Mouse (Mus musculus) liver, embryonic 12.5 days (tissue): ENCODE results near the gene Oaz3. TPM values are rescaled to one million over a fixed set of nuclear protein-coding genes. Genes with fewer than 3 reads are reported as not detected.

Experiments
- ATAC-seq: fragments of 200-750 bp; cut with Nextera tagmentation; 2 replicates; pipeline ENCODE4 v1.8.0; 2017; ENCODE audit warnings: moderate number of reproducible peaks, mild to moderate bottlenecking, moderate library complexity
- H3K27ac ChIP-seq: fragments of 300-500 bp; sonication (generic); 2 replicates; pipeline ENCODE4 v1.5.1; 2016; ENCODE audit warnings: mild to moderate bottlenecking
- H3K27me3 ChIP-seq: fragments of 300-500 bp; sonication (generic); replicated peaks from 2 replicates; pipeline ENCODE4 v1.6.1; 2016; ENCODE audit warnings: mild to moderate bottlenecking, moderate library complexity
- H3K36me3 ChIP-seq: fragments of 300-500 bp; sonication (generic); 2 replicates; pipeline ENCODE4 v1.6.1; 2016; ENCODE audit warnings: mild to moderate bottlenecking, moderate library complexity
- H3K4me1 ChIP-seq: fragments of 300-500 bp; sonication (generic); 2 replicates; pipeline ENCODE4 v1.6.1; 2016
- H3K4me2 ChIP-seq: fragments of 300-500 bp; sonication (generic); 2 replicates; pipeline ENCODE4 v1.6.1; 2016; ENCODE audit warnings: mild to moderate bottlenecking, moderate library complexity
- H3K4me3 ChIP-seq: fragments of 300-500 bp; sonication (generic); 2 replicates; pipeline ENCODE4 v1.5.1; 2016; ENCODE audit warnings: mild to moderate bottlenecking, moderate library complexity
- H3K9ac ChIP-seq: fragments of 300-500 bp; sonication (generic); 2 replicates; pipeline ENCODE4 v1.6.1; 2016; ENCODE audit warnings: mild to moderate bottlenecking, moderate library complexity
- H3K9me3 ChIP-seq: fragments of 300-500 bp; sonication (generic); replicated peaks from 2 replicates; pipeline ENCODE4 v1.6.1; 2016; ENCODE audit warnings: mild to moderate bottlenecking, moderate library complexity
- WGBS: fragments of 180-500 bp; shearing (Covaris S2); methylation state at CpG from one replicate; pipeline ENCODE4 v1.1.7; 2016; ENCODE audit not compliant: insufficient replicate concordance; 5-methylcytosine and 5-hydroxymethylcytosine counted together
- polyA plus RNA-seq: library from polyadenylated mRNA; unstranded; fragments of >200 nt; fragmentation: Nextera tagmentation; extraction: Ambion mirVana; gene quantifications from 2 replicates; pipeline ENCODE4 v1.2.1, GENCODE M21; 2016

The Oaz3 gene
- polyA plus RNA-seq, 1 experiment from 2014 or later, result 0.13 TPM

DNA sequence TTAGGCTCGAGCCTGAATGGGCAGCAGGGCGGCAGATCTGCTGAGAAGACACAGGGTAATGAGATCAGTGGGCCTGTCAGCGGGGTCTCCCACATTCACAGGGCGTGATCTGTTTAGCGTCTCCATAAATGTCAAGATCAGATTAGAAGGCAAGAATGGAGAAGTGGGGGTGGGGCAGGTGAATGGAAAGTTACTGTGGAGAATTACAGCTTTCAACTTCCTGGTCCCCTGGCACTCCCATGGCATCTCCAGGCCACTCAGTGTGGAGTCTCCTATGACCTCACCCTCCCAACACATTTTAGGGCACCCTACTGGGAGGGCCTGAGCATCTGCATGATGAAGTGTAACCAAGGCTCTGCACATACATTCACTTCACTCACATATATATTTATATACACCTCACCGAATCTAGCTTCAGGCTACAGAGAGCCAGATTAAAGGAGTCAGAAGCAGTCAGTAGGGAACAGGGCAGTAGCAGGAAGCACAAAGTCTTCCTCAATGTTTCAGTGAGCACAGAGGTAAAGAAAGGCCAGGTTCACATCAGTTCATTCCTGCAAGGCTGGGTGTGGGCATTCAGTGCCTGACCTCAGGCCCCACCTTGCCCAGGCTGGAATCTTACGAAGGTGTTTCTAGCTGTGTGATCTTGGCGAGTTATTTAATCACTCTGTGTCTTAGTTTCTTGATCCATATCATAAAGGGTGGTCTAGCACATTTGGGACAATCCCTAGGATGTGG is 32.8 kb upstream of the Oaz3 start:
- H3K9ac ChIP-seq, result no peak overlapping the region
- H3K4me2 ChIP-seq, result no peak overlapping the region
- no peaks in the 10 kb centered on the region for H3K9me3 ChIP-seq
- H3K36me3 ChIP-seq, result no peaks in the 10 kb centered on the region
- 47% methylated on average over 8 of the region's 8 CpGs for WGBS
- H3K4me3 ChIP-seq, result no peak overlapping the region
- H3K4me1 ChIP-seq, result peaks cover 26% of the 10 kb centered on the region
- peaks cover 61% of the 10 kb centered on the region for H3K27me3 ChIP-seq
- H3K27ac ChIP-seq, result no peak overlapping the region
- no peak for ATAC-seq

DNA sequence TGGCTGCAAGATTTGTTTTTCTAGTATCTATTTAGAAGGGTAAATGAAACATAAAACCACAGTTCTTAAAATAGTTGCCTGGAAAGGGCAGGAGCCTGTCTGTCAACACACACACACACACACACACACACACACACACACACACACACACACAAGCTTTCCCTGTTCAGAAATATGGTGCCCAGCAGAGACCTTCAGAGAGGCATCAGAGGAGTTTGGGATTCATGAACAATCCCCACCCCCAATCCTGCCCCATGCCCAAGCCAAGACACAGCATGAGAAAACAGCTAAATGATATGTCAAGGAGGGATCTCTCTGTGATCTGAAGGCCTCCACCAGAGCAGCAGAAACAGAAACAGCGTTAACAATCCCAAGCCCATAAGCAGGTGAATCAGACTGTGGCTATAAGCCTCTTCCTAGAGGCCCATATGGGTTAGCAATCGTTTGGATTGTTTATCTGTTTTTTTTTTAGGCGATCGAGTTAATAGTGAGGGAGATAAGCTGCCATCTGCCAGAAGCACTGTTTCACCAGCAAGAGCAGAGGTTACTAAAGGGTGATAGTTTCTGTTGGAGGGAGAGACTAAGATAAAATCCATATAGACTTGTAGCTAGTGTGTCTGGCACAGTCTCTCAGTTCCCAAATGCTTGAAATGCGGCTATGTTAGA is 30.0 kb upstream of the Oaz3 start:
- Histone ChIP-seq H3K27me3 (peaks cover 37% of the 10 kb centered on the region), H3K9me3 (no peaks in the 10 kb centered on the region), H3K4me3 (no peak overlapping the region), H3K9ac (no peak overlapping the region), H3K4me1 (peaks cover 23% of the 10 kb centered on the region), H3K4me2 (no peak overlapping the region), H3K27ac (no peak overlapping the region), H3K36me3 (no peaks in the 10 kb centered on the region)
- no peak for ATAC-seq
- WGBS, result 44% methylated on average over 5 of the region's 5 CpGs

DNA sequence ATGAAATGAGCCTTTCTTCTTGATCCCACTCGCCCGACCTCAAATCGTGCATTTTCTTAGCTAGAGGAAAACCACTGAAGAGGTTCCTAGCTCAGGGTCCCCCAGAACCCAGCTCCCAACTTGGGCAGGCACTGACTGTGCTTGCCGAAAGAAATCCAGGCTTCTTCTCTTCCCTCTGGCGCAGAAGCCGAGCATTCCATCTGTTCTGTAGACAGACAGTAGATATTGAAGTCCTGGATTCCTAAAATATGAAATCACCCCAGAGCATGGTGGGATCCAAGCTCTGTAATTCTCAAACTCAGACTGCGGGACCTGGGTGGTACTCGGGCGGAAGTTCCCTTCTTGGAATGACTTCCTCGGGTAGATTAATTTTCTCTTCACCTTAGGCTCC is 29.4 kb upstream of the Oaz3 start:
- no peak overlapping the region for H3K4me2 ChIP-seq
- peaks cover 37% of the 10 kb centered on the region for H3K27me3 ChIP-seq
- H3K4me3 ChIP-seq, result no peak overlapping the region
- ATAC-seq, result no peak
- no peak overlapping the region for H3K27ac ChIP-seq
- WGBS, result 51% methylated on average over 10 of the region's 10 CpGs
- H3K9ac ChIP-seq, result no peak overlapping the region
- no peaks in the 10 kb centered on the region for H3K9me3 ChIP-seq
- H3K4me1 ChIP-seq, result peaks cover 17% of the 10 kb centered on the region
- no peaks in the 10 kb centered on the region for H3K36me3 ChIP-seq

DNA sequence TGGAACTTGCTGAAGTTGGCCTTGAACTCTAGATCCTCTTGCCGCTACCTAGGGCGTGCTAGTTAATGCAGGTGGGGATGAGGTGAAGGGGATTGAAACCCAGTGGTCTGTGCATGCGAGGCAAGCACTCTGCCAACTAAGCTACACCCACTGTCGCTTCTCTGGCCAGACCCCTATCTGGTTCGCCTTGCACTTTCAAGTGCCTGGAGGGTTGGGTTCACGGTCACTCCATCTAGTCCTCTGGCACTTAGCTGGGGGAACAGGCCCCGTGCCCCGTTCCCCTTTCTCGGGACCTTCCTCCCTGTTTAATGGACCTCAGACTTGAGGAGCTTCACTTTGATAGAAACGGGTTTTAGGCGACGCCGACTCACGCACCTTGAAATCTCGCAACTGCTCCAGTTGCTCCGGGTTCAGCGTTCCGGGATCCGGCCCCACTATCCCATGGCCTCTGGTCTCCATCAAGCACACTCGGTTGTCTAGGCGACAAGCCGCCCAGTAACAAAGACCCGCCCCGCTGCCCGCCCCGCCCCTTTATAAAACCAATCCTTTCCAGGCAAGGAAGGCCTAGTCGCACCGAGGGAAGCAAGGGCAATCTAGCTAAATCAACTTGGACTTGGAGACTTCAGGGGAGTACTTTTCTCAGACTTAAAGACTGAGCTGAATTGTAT is 28.9 kb upstream of the Oaz3 start:
- Histone ChIP-seq H3K9ac (no peak overlapping the region), H3K4me3 (no peak overlapping the region), H3K4me1 (peaks cover 12% of the 10 kb centered on the region), H3K27me3 (peaks cover 34% of the 10 kb centered on the region), H3K9me3 (no peaks in the 10 kb centered on the region), H3K4me2 (peak overlapping the region; percentile 25; the same call in 1 of the 2 replicates), H3K36me3 (no peaks in the 10 kb centered on the region), H3K27ac (no peak overlapping the region)
- no peak for ATAC-seq
- 17% methylated on average over 28 of the region's 28 CpGs for WGBS

DNA sequence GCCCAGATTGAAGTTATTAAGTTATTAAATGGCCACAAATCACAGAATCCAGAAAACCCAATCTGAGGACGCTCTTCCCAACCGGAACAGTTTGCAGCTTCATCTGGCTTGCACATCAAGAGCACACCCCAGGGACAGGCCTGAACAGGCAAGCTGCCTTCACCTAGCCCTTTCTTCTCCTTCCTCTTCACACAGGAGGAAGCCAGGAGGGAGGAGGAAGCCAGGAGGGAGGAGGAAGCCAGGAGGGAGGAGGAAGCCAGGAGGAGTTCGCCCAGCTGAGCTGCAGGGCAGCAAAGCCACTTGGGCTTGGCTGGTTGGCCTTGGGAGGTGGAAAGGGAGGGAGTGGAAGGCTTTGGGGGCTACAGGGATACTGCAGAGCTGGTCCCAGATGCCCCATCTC is 25.2 kb upstream of the Oaz3 start:
- no peaks in the 10 kb centered on the region for H3K36me3 ChIP-seq
- peaks cover 24% of the 10 kb centered on the region for H3K27me3 ChIP-seq
- H3K9ac ChIP-seq, result no peak overlapping the region
- H3K4me1 ChIP-seq, result 0 out of 2 replicates have a peak, but pooled peaks cover 9% of the 10 kb centered on the region
- H3K9me3 ChIP-seq, result no peaks in the 10 kb centered on the region
- WGBS, result 32% methylated on average over 3 of the region's 3 CpGs
- ATAC-seq, result no peak
- no peak overlapping the region for H3K27ac ChIP-seq
- H3K4me3 ChIP-seq, result no peak overlapping the region
- no peak overlapping the region for H3K4me2 ChIP-seq

DNA sequence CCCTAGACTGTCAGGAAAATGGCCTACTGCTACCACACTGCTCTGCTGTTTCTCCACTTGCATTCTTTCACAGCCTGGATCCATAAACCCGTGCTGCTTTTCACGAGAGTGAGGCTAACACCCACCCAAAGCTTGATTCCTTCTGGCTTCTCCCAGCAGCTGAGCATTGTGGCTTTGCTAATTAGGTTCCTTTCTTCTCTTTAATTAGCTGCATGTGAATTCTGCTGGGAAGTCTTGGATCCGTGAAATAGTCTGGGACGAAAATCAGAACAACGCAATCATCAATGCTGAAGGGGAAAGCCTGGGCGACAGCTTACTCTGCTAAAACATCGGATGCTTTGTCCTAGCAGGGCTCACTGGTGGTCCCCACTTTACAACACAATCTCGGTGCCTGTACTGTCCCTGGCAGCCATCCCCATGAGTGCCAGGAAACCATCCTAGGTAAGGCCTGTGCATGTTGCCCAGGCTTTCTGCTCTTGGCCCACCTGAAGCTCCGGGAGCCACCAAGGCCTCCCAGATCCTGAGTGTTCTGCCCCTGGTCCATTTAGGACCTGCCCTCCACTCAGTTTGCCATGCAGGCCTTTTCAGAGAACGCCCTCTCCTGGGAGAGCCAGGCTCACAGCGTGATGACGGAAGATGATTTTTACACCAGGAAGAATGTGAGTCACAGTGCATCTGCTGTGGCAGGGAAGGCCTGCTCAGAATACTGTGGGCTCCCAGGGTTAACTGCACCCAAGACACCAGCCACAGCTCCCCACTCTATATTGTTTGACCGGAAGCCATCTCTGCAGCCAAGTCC is 22.1 kb upstream of the Oaz3 start:
- Histone ChIP-seq H3K4me3 (no peak overlapping the region), H3K27ac (no peak overlapping the region), H3K4me1 (no peaks in the 10 kb centered on the region), H3K27me3 (peaks cover 12% of the 10 kb centered on the region; the same call in 1 of the 2 replicates), H3K9ac (no peak overlapping the region), H3K9me3 (no peaks in the 10 kb centered on the region), H3K36me3 (no peaks in the 10 kb centered on the region), H3K4me2 (no peak overlapping the region)
- WGBS, result 65% methylated on average over 13 of the region's 13 CpGs
- no peak for ATAC-seq

- no peak for ATAC-seq
Observed at GRCm38 (mm10) chr3:94463926-94464578, 20.3 kb upstream of the Oaz3 start.

GRCm38 (mm10) chr3:94459834-94460233 is 16.1 kb upstream of the Oaz3 start:
- Histone ChIP-seq H3K36me3 (no peaks in the 10 kb centered on the region), H3K9me3 (no peaks in the 10 kb centered on the region), H3K27ac (no peak overlapping the region), H3K9ac (no peak overlapping the region), H3K4me2 (no peak overlapping the region), H3K27me3 (peaks cover 14% of the 10 kb centered on the region), H3K4me1 (0 out of 2 replicates have a peak, but pooled peaks cover 7% of the 10 kb centered on the region), H3K4me3 (no peak overlapping the region)
- ATAC-seq, result no peak
- 77% methylated on average over 2 of the region's 2 CpGs for WGBS

More at GRCm38 (mm10) chr3:94463926-94464578, 20.3 kb upstream of the Oaz3 start:
- Histone ChIP-seq H3K9me3 (no peaks in the 10 kb centered on the region), H3K4me3 (no peak overlapping the region), H3K4me1 (no peaks in the 10 kb centered on the region), H3K4me2 (no peak overlapping the region), H3K27ac (no peak overlapping the region), H3K9ac (no peak overlapping the region), H3K36me3 (no peaks in the 10 kb centered on the region), H3K27me3 (peaks cover 12% of the 10 kb centered on the region; the same call in 1 of the 2 replicates)
- 69% methylated on average over 11 of the region's 11 CpGs for WGBS

DNA sequence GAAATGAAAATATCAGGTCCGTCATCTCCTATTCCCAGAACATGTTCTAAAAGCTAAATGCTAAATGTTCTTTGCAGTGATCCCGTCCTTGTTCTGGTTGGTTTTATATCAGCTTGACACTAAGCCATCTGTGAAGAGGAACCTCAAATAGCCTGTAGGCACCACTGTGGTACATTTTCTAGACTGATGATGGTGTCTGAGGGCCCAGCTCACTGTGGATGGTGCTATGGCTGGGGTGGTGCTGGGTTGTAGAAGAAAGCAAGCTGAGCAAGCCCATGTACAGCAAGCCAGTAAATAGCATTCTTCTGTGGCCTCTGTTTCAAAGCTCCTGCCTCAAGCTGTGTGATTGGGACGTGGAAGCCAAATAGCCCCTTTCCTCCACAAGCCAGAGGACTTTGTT is 13.3 kb upstream of the Oaz3 start:
- Histone ChIP-seq H3K4me1 (0 out of 2 replicates have a peak, but pooled peaks cover 7% of the 10 kb centered on the region), H3K4me3 (no peak overlapping the region), H3K27me3 (peaks cover 18% of the 10 kb centered on the region), H3K9me3 (no peaks in the 10 kb centered on the region), H3K27ac (no peak overlapping the region), H3K9ac (no peak overlapping the region), H3K36me3 (no peaks in the 10 kb centered on the region), H3K4me2 (peak overlapping the region; percentile 53)
- no peak for ATAC-seq
- WGBS, result 62% methylated on average over 3 of the region's 3 CpGs

GRCm38 (mm10) chr3:94456529-94457000 is 12.8 kb upstream of the Oaz3 start:
- Histone ChIP-seq H3K9me3 (no peaks in the 10 kb centered on the region), H3K4me3 (peak overlapping the region; percentile 26; the same call in 1 of the 2 replicates)

DNA sequence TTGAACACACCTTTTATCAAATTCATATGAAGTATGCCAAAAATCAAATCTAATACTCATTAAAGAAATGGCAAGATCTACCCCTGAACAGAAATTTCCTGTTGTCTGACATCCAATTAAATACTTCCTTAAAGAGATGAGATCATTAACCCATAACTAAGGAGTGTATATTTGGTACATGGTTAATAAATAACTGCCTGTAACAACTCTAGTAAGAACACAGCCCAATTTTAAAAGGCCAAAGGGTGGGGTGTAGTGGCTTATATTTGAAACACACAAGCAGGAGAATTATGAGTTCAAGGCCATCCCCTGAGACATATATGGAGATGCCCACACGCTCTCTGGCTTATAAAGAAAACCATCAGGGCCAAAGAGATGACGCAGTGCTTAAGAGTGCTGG is 5.7 kb upstream of the Oaz3 start:
- no peaks in the 10 kb centered on the region for H3K9me3 ChIP-seq
- no peak overlapping the region for H3K4me2 ChIP-seq
- H3K9ac ChIP-seq, result no peak overlapping the region
- no peak for ATAC-seq
- H3K27ac ChIP-seq, result no peak overlapping the region
- H3K4me1 ChIP-seq, result peaks cover 13% of the 10 kb centered on the region
- 85% methylated on average over 2 of the region's 2 CpGs for WGBS
- H3K36me3 ChIP-seq, result peaks cover 63% of the 10 kb centered on the region
- no peak overlapping the region for H3K4me3 ChIP-seq
- no peaks in the 10 kb centered on the region for H3K27me3 ChIP-seq

More at GRCm38 (mm10) chr3:94456529-94457000, 12.8 kb upstream of the Oaz3 start:
- H3K4me2 ChIP-seq, result peak overlapping the region; percentile 53
- H3K27me3 ChIP-seq, result peaks cover 18% of the 10 kb centered on the region
- no peak overlapping the region for H3K9ac ChIP-seq
- 4% methylated on average over 12 of the region's 12 CpGs for WGBS
- H3K36me3 ChIP-seq, result no peaks in the 10 kb centered on the region
- H3K4me1 ChIP-seq, result peaks cover 8% of the 10 kb centered on the region; the same call in 1 of the 2 replicates
- no peak overlapping the region for H3K27ac ChIP-seq
- ATAC-seq, result peak; percentile 72
